Mouse (Mus musculus) heart, embryonic 14.5 days (tissue): Measurements from ENCODE around the gene Cacfd1. TPM values are rescaled to one million over a fixed set of nuclear protein-coding genes. Genes with fewer than 3 reads are reported as not detected.

Source experiments
- ATAC-seq: fragments of 200-750 bp; cut with Nextera tagmentation; 2 replicates; pipeline ENCODE4 v1.8.0; 2017; ENCODE audit warnings: low read depth, moderate TSS enrichment; ENCODE audit not compliant: insufficient number of reproducible peaks, insufficient read depth, low FRiP score
- H3K27ac ChIP-seq, 2 experiments: fragments of 200-500 bp in 1 of 2; fragments of 300-500 bp in 1 of 2; sonication (generic) in 1 of 2; replicated peaks in 1 of 2; 2 replicates each; pipeline ENCODE4 v1.5.1; 2012 to 2014; ENCODE audit warnings: low read depth in 2 of 2, low read length in 2 of 2, control low read depth in 1 of 2, mild to moderate bottlenecking in 1 of 2, mixed read lengths in 1 of 2; ENCODE audit not compliant: control insufficient read depth in 1 of 2, insufficient read depth in 1 of 2
- H3K27me3 ChIP-seq: fragments of 300-500 bp; sonication (generic); 2 replicates; pipeline ENCODE4 v1.6.1; 2014; ENCODE audit warnings: mild to moderate bottlenecking, low read length, control low read depth; ENCODE audit not compliant: control insufficient read depth, insufficient read depth
- H3K36me3 ChIP-seq: fragments of 300-500 bp; sonication (generic); 2 replicates; pipeline ENCODE4 v1.6.1; 2014; ENCODE audit warnings: mild to moderate bottlenecking, control low read depth, low read length, mixed read lengths; ENCODE audit not compliant: control insufficient read depth, insufficient read depth
- H3K4me1 ChIP-seq, 2 experiments: fragments of 200-500 bp in 1 of 2; fragments of 300-500 bp in 1 of 2; sonication (generic) in 1 of 2; 2 replicates each; pipeline ENCODE4 v1.6.1; 2012 to 2014; ENCODE audit warnings: low read length in 2 of 2, control low read depth in 1 of 2, mixed read lengths in 1 of 2; ENCODE audit not compliant: control insufficient read depth in 2 of 2, insufficient read depth in 2 of 2
- H3K4me2 ChIP-seq: fragments of 300-500 bp; sonication (generic); 2 replicates; pipeline ENCODE4 v1.6.1; 2014; ENCODE audit warnings: mild to moderate bottlenecking, low read length
- H3K4me3 ChIP-seq, 2 experiments: fragments of 200-500 bp in 1 of 2; fragments of 300-500 bp in 1 of 2; sonication (generic) in 1 of 2; 2 replicates each; pipeline ENCODE4 v1.5.1; 2012 to 2014; ENCODE audit warnings: low read length in 2 of 2, mild to moderate bottlenecking in 2 of 2, control low read depth in 1 of 2, low read depth in 1 of 2, moderate library complexity in 1 of 2; ENCODE audit not compliant: control insufficient read depth in 1 of 2, insufficient read depth in 1 of 2
- H3K9ac ChIP-seq: fragments of 300-500 bp; sonication (generic); 2 replicates; pipeline ENCODE4 v1.6.1; 2014; ENCODE audit warnings: mild to moderate bottlenecking, low read length
- H3K9me3 ChIP-seq: fragments of 300-500 bp; sonication (generic); 2 replicates; pipeline ENCODE4 v1.6.1; 2016; ENCODE audit warnings: low read length, control low read depth; ENCODE audit not compliant: control insufficient read depth
- WGBS: fragments of 180-500 bp; shearing (Covaris S2); extraction: QIAGEN DNeasy Blood & Tissue Kit; methylation state at CpG from one replicate; pipeline ENCODE4 v1.1.7; 2014; 5-methylcytosine and 5-hydroxymethylcytosine counted together
- polyA plus RNA-seq: library from polyadenylated mRNA; unstranded; fragments of >200 nt; fragmentation: Nextera tagmentation; extraction: Ambion mirVana; gene quantifications from 2 replicates; pipeline ENCODE4 v1.2.1, GENCODE M21; 2014

The Cacfd1 gene
- polyA plus RNA-seq, 1 experiment from 2014 or later: 38.5 TPM

DNA sequence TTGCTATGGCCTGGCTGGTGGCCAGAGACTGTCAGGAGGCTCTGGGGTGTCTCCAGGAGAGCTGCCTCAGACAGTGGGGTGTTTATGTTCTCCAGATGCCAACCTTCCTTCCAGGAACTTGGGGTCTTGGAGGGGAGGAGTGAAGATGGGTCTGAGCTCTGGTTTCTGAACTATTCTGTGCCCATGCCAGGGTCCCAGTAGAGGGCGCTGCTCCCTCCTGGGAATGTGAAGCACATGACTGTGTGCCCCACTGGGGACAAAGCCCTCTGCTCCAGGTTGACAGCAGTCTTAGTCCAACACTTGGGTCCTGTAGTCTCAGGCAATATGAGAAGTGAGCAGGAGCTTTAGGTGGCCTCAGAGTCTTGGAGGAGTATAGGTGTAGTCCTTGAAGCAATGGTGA is 29.6 kb downstream of the Cacfd1 start:
- no peaks in the 10 kb centered on the region for H3K36me3 ChIP-seq
- no peak overlapping the region for H3K9ac ChIP-seq
- no peak for ATAC-seq
- no peaks in the 10 kb centered on the region for H3K9me3 ChIP-seq
- H3K4me2 ChIP-seq: no peak overlapping the region
- 6% methylated on average over 1 of the region's 1 CpGs for WGBS
- H3K27ac ChIP-seq: no peak overlapping the region
- H3K27me3 ChIP-seq: no peaks in the 10 kb centered on the region
- peaks cover 0 to 5% of the 10 kb centered on the region in 2 experiments; a peak in 1 of 4 replicates for H3K4me1 ChIP-seq
- no peak overlapping the region for H3K4me3 ChIP-seq

DNA sequence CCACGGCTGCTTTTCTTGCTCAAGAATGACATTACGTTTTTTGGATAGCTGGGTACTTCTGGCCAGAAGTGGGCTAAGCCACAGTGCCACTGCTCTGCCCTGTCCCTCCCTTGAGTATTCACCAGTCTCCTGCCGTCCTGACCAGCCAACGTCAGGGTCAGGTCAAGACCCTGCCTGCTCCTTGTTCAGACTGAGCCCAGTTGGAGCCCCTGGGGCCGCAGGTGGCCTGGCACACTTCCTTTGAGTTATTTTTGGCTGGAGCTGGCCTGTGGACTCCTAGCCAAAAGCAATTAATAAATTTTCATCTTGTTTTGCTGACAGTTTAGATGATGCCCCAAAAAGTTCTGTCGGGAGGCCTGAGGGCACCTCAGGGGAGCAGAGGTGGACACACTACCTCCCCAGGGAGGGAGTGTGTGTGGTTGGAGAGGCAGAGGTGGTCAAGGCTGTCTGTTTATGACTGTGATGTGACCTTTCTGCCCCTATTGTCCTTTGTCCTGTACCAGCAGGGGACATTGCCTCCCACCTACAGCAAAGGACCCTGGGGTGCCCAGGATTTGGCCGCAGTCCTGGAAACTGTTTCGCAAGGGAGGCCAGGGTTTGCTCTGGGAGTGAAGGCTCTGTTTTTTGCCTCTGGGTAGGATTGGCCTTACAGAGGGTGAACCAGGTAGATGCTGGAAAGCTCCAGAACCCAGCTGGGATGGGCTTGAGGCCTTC is 32.6 kb downstream of the Cacfd1 start:
- Histone ChIP-seq H3K4me1 (peaks cover 0 to 5% of the 10 kb centered on the region in 2 experiments; a peak in 1 of 4 replicates), H3K27me3 (no peaks in the 10 kb centered on the region), H3K4me3 (no peak overlapping the region), H3K9ac (no peak overlapping the region), H3K36me3 (no peaks in the 10 kb centered on the region), H3K9me3 (no peaks in the 10 kb centered on the region), H3K4me2 (no peak overlapping the region), H3K27ac (no peak overlapping the region)
- ATAC-seq: no peak
- WGBS: 71% methylated on average over 8 of the region's 8 CpGs

DNA sequence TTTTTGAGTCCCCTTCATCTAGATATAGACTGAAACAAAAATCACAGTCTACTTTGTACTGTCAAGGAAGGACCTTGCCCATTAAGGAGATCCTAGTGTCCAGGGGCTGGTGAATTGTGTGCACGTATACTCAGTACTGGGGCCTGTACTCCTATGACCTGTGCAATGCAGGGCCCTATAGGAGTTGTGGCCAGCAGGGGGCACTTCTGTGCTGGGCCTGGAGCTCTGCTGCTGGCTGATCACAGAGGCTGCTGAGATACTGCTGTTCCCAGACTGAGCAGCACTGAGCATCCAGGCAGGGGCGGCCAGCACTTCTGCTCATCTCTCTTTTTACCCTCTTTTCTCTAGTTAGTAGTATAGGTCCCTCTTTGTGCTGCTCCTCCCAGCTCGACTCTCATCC is 33.7 kb downstream of the Cacfd1 start:
- WGBS: 23% methylated on average over 3 of the region's 3 CpGs

DNA sequence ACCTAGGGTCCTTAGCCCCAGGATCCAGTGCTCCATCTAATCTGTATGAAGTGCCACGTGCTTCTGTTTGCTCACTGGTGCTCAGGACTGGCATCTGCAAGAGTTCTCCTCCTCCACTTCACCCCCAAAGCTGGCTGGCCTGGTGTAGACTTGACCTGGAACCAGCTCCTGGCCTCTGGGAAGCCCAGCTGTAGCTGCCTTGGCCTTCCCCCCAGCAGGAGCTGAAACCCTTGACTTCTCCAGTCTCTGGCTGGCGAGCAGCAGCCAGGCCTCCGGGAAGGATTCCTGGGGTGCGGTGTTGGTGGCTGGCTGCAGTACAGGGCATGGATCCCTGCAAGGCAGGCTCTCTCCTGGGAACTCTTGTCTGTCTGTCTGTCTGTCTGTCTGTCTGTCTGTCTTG is 34.4 kb downstream of the Cacfd1 start:
- no peak overlapping the region for H3K4me2 ChIP-seq
- peaks cover 0 to 5% of the 10 kb centered on the region in 2 experiments; a peak in 1 of 4 replicates for H3K4me1 ChIP-seq
- H3K4me3 ChIP-seq: no peak overlapping the region
- no peak overlapping the region for H3K27ac ChIP-seq
- H3K9me3 ChIP-seq: no peaks in the 10 kb centered on the region
- H3K36me3 ChIP-seq: no peaks in the 10 kb centered on the region
- H3K27me3 ChIP-seq: no peaks in the 10 kb centered on the region
- no peak for ATAC-seq
- no peak overlapping the region; the same call in 1 of the 2 replicates for H3K9ac ChIP-seq
- WGBS: 65% methylated on average over 4 of the region's 4 CpGs

More for the DNA sequence above, 33.7 kb downstream of the Cacfd1 start:
- H3K4me1 ChIP-seq: peaks cover 0 to 5% of the 10 kb centered on the region in 2 experiments; a peak in 1 of 4 replicates
- ATAC-seq: peak; percentile 62; the same call in 1 of the 2 replicates
- no peak overlapping the region for H3K27ac ChIP-seq
- H3K27me3 ChIP-seq: no peaks in the 10 kb centered on the region
- no peak overlapping the region for H3K9ac ChIP-seq
- H3K36me3 ChIP-seq: no peaks in the 10 kb centered on the region
- H3K4me3 ChIP-seq: no peak overlapping the region
- no peak overlapping the region for H3K4me2 ChIP-seq
- no peaks in the 10 kb centered on the region for H3K9me3 ChIP-seq

DNA sequence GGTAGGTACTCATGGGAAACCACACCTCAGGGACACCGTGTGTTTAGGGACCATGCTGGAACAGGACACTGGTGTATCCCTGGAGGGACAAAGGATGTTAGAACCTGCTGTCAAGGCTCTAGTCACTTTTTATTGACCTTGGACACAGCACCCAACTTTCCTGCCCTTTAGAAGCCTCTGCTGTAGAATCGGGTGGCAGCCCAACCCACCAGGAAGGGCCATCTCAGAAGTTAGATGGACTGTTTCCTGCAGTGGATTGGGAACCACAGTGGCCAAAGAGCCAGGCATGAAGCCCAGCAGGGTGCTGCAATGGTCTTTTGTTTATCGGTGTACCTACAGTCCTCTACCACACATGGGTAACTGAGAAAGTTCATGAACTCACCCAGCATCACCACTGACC is 34.9 kb downstream of the Cacfd1 start:
- Histone ChIP-seq H3K4me2 (no peak overlapping the region), H3K9me3 (no peaks in the 10 kb centered on the region), H3K4me3 (no peak overlapping the region), H3K27me3 (no peaks in the 10 kb centered on the region), H3K36me3 (no peaks in the 10 kb centered on the region), H3K9ac (no peak overlapping the region), H3K27ac (no peak overlapping the region), H3K4me1 (peaks cover 0 to 5% of the 10 kb centered on the region in 2 experiments; a peak in 1 of 4 replicates)
- WGBS: 70% methylated on average over 3 of the region's 3 CpGs
- no peak for ATAC-seq

DNA sequence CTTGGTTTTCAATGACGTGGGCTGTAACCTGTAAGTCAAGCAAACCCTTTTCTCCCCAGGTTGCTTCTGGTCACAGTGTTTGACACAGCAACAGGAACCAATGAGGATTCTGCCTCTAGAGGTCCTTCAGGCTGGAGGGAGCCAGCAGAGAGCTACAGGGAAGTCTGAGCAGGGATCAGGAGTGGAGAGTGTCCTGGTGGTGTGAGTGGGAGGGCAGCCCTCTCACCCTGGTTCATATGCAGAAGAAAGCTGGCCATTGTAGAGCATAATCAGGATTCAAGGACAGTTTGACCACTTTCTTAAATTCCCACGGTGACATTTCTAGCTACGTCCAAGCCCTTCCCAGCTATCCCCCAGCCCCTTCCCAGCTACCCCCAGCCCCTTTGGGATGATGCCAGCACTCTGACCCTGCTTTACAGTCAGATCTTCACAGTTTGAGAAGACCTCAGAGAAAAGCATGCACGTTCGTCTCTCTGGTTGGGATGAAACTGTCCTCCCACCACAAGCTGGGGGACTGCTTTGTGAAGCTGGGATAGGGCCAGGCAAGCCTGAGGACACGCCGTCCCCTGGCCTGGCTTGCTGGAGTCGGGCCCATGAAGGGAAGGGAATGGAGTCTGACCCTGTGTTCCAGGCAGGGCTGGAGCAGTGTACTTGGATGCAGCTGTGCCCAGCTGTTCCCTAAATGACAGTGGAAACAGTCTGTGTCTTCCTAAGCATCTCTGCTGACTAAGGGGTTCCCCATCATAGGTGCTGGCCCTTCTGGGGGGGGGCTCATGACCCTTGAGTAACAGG is 36.4 kb downstream of the Cacfd1 start:
- H3K27me3 ChIP-seq: no peaks in the 10 kb centered on the region
- ATAC-seq: no peak
- H3K9ac ChIP-seq: no peak overlapping the region
- H3K27ac ChIP-seq: no peak overlapping the region
- H3K4me2 ChIP-seq: no peak overlapping the region
- 69% methylated on average over 8 of the region's 8 CpGs for WGBS
- peaks cover 0 to 5% of the 10 kb centered on the region in 2 experiments; a peak in 1 of 4 replicates for H3K4me1 ChIP-seq
- H3K4me3 ChIP-seq: no peak overlapping the region
- H3K9me3 ChIP-seq: no peaks in the 10 kb centered on the region
- no peaks in the 10 kb centered on the region for H3K36me3 ChIP-seq

DNA sequence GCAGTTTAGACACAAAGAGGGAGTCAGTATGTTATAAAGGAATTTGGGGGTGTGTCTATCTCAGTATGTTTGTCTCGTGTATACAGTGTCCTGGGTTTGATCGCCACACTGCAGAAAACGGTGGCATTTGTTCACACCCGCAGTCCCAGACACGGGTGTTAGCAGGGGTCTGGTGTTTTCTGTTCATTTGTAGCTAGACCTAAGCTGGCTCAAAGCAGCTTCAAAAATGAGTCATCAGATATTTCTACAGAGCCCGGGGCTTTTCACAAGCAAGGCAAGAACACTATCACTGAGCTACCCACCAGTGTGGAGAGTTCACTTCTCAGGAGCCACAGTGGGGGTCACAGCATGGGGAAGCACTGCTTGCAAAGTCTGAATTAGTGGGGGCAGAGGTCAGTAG is 39.7 kb downstream of the Cacfd1 start:
- Histone ChIP-seq H3K4me1 (no peaks in the 10 kb centered on the region), H3K4me2 (no peak overlapping the region), H3K9ac (no peak overlapping the region), H3K27ac (no peak overlapping the region), H3K4me3 (no peak overlapping the region), H3K27me3 (no peaks in the 10 kb centered on the region), H3K36me3 (no peaks in the 10 kb centered on the region), H3K9me3 (no peaks in the 10 kb centered on the region)
- WGBS: 56% methylated on average over 6 of the region's 6 CpGs
- ATAC-seq: no peak
